ENCODE assay signal across 26 mouse cellular contexts in the genomic region with DNA sequence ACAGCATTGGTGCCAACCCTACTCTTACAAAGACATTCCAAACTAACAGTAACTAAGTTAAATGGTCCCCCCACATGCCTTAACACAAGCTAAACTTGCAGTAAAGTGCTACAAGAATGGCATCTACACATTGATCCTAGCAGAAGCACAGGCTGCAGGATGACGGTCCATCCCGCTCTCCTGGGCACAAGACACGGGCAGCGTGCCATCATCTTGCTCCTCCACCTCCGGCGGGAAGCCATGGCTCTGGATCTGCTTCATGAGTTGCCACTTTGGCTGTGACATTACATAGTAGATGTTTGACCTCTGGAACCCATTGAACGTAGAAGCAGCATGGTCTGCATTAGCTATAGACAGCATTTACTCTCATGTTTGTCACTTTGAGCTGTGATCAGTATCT. TPM values are rescaled to one million over a fixed set of nuclear protein-coding genes. Genes with fewer than 3 reads are reported as not detected.
DNase-seq lines count a peak whose midpoint lies in the region; ATAC-seq and TF ChIP-seq lines count a peak whose summit lies in the region.
"Had no signal": no experiment of that assay in that cellular context is flagged by ENCODE, and none has a peak within 500 bp of the region (broad histone marks: within the 10 kb centered on the region; RNA-seq: fewer than 3 reads in every experiment).

No protein-coding gene starts in this region.

- H3K4me1 ChIP-seq in forebrain, embryonic 15.5 days = peaks cover 37% of the 10 kb centered on the region
- H3K4me1 ChIP-seq in forebrain, postnatal 0 days (ENCODE audit: insufficient read depth) = no peaks in the 10 kb centered on the region
- H3K4me1 ChIP-seq: embryonic facial prominence, embryonic 12.5 days; embryonic facial prominence, embryonic 15.5 days had no signal

- ATAC-seq in forebrain, embryonic 15.5 days (replicated peaks) = no peak
- ATAC-seq in forebrain, postnatal 0 days = no peak
- ATAC-seq: activated CD4-positive, CD25-positive, alpha-beta regulatory T cell, adult 4 months; forebrain, embryonic 14.5 days; hindbrain, postnatal 0 days; inflammation-experienced regulatory T-cells, adult 6 months; intestine, embryonic 16.5 days had no signal

- peak; percentile 37 for DNase-seq in cerebellum, adult 11-12 months
- no peak for DNase-seq in cerebellum, adult 8-10 months
- DNase-seq in cerebellum, postnatal 10 days = peak; percentile 61 to 68
- DNase-seq in cerebellum, adult 9-11 months = no peak
- DNase-seq in forebrain, postnatal 0 days = no peak
- DNase-seq in brain, adult 2 months (ENCODE audit: low read depth, low spot score) = peak; percentile 30
- DNase-seq in gastrocnemius, adult 2 months = no peak
- DNase-seq: adrenal gland, adult 8-10 months; adrenal gland, postnatal 25 days; gastrocnemius, postnatal 14 days; heart, adult 18-20 months; heart, postnatal 14 days; heart, postnatal 4 days; kidney, adult 18-20 months; kidney, adult 9 months had no signal

- intact Hi-C loops in gastrocnemius, adult 2 months (cut with DNase I) = no loop called here

- TF ChIP-seq CTCF in forebrain, postnatal 0 days (IDR thresholded peaks at IDR 0.05; ENCODE audit: low read depth) = no peak
- TF ChIP-seq CTCF in gastrocnemius, adult 2 months (IDR thresholded peaks at IDR 0.05) = no peak

- no peaks in the 10 kb centered on the region for H3K27me3 ChIP-seq in forebrain, embryonic 15.5 days
- H3K27me3 ChIP-seq in forebrain, postnatal 0 days (ENCODE audit: insufficient read depth, low read length) = no peaks in the 10 kb centered on the region
- H3K27me3 ChIP-seq: embryonic facial prominence, embryonic 12.5 days; embryonic facial prominence, embryonic 15.5 days; heart, embryonic 12.5 days; heart, embryonic 15.5 days had no signal

- peak overlapping the region; percentile 71; the same call in 1 of the 2 replicates for H3K27ac ChIP-seq in forebrain, embryonic 15.5 days (replicated peaks)
- no peak overlapping the region for H3K27ac ChIP-seq in forebrain, postnatal 0 days (ENCODE audit: low read depth, low read length)
- no peak overlapping the region for H3K27ac ChIP-seq in gastrocnemius, adult 2 months
- H3K27ac ChIP-seq: embryonic facial prominence, embryonic 12.5 days; embryonic facial prominence, embryonic 15.5 days; heart, embryonic 15.5 days; hindbrain, embryonic 14.5 days; hindbrain, postnatal 0 days had no signal

- whole genome bisulfite sequencing in forebrain, embryonic 15.5 days = 89% methylated on average over 7 of the region's 7 CpGs
- WGBS in forebrain, postnatal 0 days = 85% methylated on average over 7 of the region's 7 CpGs

- no peak overlapping the region for H3K9ac ChIP-seq in forebrain, embryonic 15.5 days (replicated peaks)
- no peak overlapping the region for H3K9ac ChIP-seq in forebrain, postnatal 0 days
- H3K9ac ChIP-seq: embryonic facial prominence, embryonic 12.5 days; embryonic facial prominence, embryonic 15.5 days; heart, embryonic 12.5 days; heart, embryonic 15.5 days; hindbrain, embryonic 14.5 days had no signal

- no peaks in the 10 kb centered on the region for H3K36me3 ChIP-seq in forebrain, embryonic 15.5 days
- H3K36me3 ChIP-seq in forebrain, postnatal 0 days (ENCODE audit: insufficient read depth) = no peaks in the 10 kb centered on the region
- H3K36me3 ChIP-seq: embryonic facial prominence, embryonic 12.5 days; embryonic facial prominence, embryonic 15.5 days; heart, embryonic 12.5 days; heart, embryonic 15.5 days had no signal

- H3K9me3 ChIP-seq in forebrain, embryonic 15.5 days = no peaks in the 10 kb centered on the region
- H3K9me3 ChIP-seq in forebrain, postnatal 0 days (ENCODE audit: low read length) = no peaks in the 10 kb centered on the region
- H3K9me3 ChIP-seq: embryonic facial prominence, embryonic 12.5 days; embryonic facial prominence, embryonic 15.5 days; heart, embryonic 12.5 days; heart, embryonic 15.5 days had no signal

- no peak overlapping the region for H3K4me3 ChIP-seq in forebrain, embryonic 15.5 days
- no peak overlapping the region for H3K4me3 ChIP-seq in forebrain, postnatal 0 days (ENCODE audit: low read depth, low read length)
- H3K4me3 ChIP-seq in gastrocnemius, adult 2 months = no peak overlapping the region
- H3K4me3 ChIP-seq: embryonic facial prominence, embryonic 12.5 days; embryonic facial prominence, embryonic 15.5 days; heart, embryonic 12.5 days; heart, embryonic 15.5 days had no signal

- H3K4me2 ChIP-seq in forebrain, embryonic 15.5 days (replicated peaks) = no peak overlapping the region
- no peak overlapping the region for H3K4me2 ChIP-seq in forebrain, postnatal 0 days (ENCODE audit: low read depth)
- H3K4me2 ChIP-seq: embryonic facial prominence, embryonic 12.5 days; embryonic facial prominence, embryonic 15.5 days; heart, embryonic 12.5 days; heart, embryonic 15.5 days; hindbrain, embryonic 14.5 days had no signal

RNA-seq across cellular contexts. Expression of gene Cbfa2t2, which starts 39.6 kb away (rescaled TPM):
- polyA plus RNA-seq in forebrain, embryonic 15.5 days (2015; fragmentation: Nextera tagmentation; extraction: Ambion mirVana) = 78.0 and 82.3 TPM in 2 replicates
- 32.5 and 41.8 TPM in 2 replicates for total RNA-seq in forebrain, postnatal 0 days (2014; rRNA removed)
- 22.1 and 31.9 TPM in 2 replicates for polyA plus RNA-seq in forebrain, postnatal 0 days (2015; fragmentation: Nextera tagmentation; extraction: Ambion mirVana)
- 10 to 100 TPM; 13.4 to 17.9 TPM for total RNA-seq in gastrocnemius, adult 2 months (2021)

Comparison
In these comparisons a context has a peak if more than half of its experiments do, and no peak if none do; other contexts are left out.
1. DNase-seq: peak in cerebellum, adult 11-12 months (single experiment), cerebellum, postnatal 10 days (2 of 2) and brain, adult 2 months (single experiment); none in cerebellum, adult 8-10 months (single experiment), cerebellum, adult 9-11 months (single experiment), forebrain, postnatal 0 days (single experiment) and gastrocnemius, adult 2 months (single experiment).